Mouse (Mus musculus): ENCODE data around the gene Tipin.

DNA sequence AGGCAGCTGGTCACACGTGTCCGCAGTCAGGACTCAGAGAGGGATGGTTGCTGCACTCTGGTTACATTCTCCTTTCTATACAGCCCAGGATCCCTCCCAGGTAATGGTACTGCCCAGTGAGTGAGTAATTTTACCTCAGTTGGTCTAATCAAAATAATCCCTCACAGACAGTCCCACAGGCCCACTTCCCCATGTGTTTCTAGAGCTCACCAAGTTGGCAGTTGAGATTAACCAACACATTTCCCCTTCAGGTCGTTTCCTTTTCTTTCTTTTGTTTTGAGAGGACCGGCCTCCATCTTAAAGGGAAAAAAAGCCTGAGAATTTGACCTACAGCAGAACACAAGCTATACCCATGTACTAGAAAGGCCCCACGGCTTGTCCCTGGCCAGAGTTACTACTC lies 64.5 kb downstream of the Tipin start:
- TF ChIP-seq POLR2A (IDR thresholded peaks at IDR 0.05; ENCODE audit: low read depth, low read length) (no peak), CTCF (IDR thresholded peaks at IDR 0.05; ENCODE audit: borderline replicate concordance, insufficient read depth, low read length) (no peak)
